Mouse (Mus musculus) heart, embryonic 11.5 days (tissue): ENCODE data around the gene Rgs7. TPM values are rescaled to one million over a fixed set of nuclear protein-coding genes. Genes with fewer than 3 reads are reported as not detected.

Experiments
- ATAC-seq: fragments of 200-750 bp; cut with Nextera tagmentation; replicated peaks from 2 replicates; pipeline ENCODE4 v1.8.0; 2017; ENCODE audit warnings: moderate library complexity; ENCODE audit not compliant: insufficient number of reproducible peaks, low FRiP score, low TSS enrichment
- H3K27ac ChIP-seq: fragments of 300-500 bp; sonication (generic); 2 replicates; pipeline ENCODE4 v1.5.1; 2014; ENCODE audit warnings: mild to moderate bottlenecking, low read depth, low read length
- H3K27me3 ChIP-seq: fragments of 300-500 bp; sonication (generic); 2 replicates; pipeline ENCODE4 v1.6.1; 2014; ENCODE audit warnings: mild to moderate bottlenecking, low read length, mixed read lengths; ENCODE audit not compliant: control insufficient read depth, insufficient read depth
- H3K36me3 ChIP-seq: fragments of 300-500 bp; sonication (generic); 2 replicates; pipeline ENCODE4 v1.6.1; 2014; ENCODE audit warnings: mild to moderate bottlenecking, low read length, moderate library complexity, mixed read lengths; ENCODE audit not compliant: control insufficient read depth, insufficient read depth
- H3K4me1 ChIP-seq: fragments of 300-500 bp; sonication (generic); 2 replicates; pipeline ENCODE4 v1.6.1; 2014; ENCODE audit warnings: low read length; ENCODE audit not compliant: control insufficient read depth, insufficient read depth
- H3K4me2 ChIP-seq: fragments of 300-500 bp; sonication (generic); 2 replicates; pipeline ENCODE4 v1.6.1; 2014; ENCODE audit warnings: mild to moderate bottlenecking, moderate library complexity
- H3K4me3 ChIP-seq: fragments of 300-500 bp; sonication (generic); 2 replicates; pipeline ENCODE4 v1.5.1; 2014; ENCODE audit warnings: low read depth, low read length
- H3K9ac ChIP-seq: fragments of 300-500 bp; sonication (generic); 2 replicates; pipeline ENCODE4 v1.6.1; 2014; ENCODE audit warnings: mild to moderate bottlenecking, low read depth, low read length, moderate library complexity
- H3K9me3 ChIP-seq: fragments of 300-500 bp; sonication (generic); replicated peaks from 2 replicates; pipeline ENCODE4 v1.6.1; 2016; ENCODE audit warnings: low read length; ENCODE audit not compliant: control insufficient read depth
- WGBS: fragments of 180-500 bp; shearing (Covaris S2); extraction: QIAGEN DNeasy Blood & Tissue Kit; methylation state at CpG from one replicate; pipeline ENCODE4 v1.1.7; 2014; ENCODE audit not compliant: insufficient replicate concordance; 5-methylcytosine and 5-hydroxymethylcytosine counted together
- polyA plus RNA-seq: library from polyadenylated mRNA; unstranded; fragments of >200 nt; fragmentation: Nextera tagmentation; extraction: Ambion mirVana; gene quantifications from 2 replicates; pipeline ENCODE4 v1.2.1, GENCODE M21; 2014

The Rgs7 gene
- polyA plus RNA-seq, 1 experiment from 2014 or later: 0.57 TPM

DNA sequence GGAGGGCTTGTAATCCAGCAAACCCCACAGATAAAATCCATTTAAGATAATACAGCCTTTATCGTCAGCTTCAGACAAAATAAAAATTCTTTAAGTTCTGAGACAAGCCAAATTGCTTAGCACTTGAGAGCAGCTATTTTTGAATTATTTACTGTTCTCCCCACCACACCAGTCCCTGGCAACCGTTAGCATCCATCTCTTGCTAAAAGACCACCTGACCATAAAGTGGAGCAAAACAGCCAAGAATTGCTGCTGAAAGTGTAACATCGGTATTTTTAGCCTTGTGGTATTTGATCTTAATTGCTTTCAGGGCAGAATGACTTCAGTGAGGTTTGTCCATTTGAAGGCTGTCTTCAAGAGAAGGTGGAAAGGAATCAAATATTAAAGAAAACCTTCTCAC is 237.1 kb downstream of the Rgs7 start:
- Histone ChIP-seq H3K27me3 (no peaks in the 10 kb centered on the region), H3K4me2 (no peak overlapping the region), H3K27ac (no peak overlapping the region), H3K9ac (no peak overlapping the region), H3K4me1 (no peaks in the 10 kb centered on the region), H3K36me3 (no peaks in the 10 kb centered on the region), H3K9me3 (no peaks in the 10 kb centered on the region), H3K4me3 (no peak overlapping the region)
- ATAC-seq: no peak
- WGBS: 49% methylated on average over 3 of the region's 3 CpGs

DNA sequence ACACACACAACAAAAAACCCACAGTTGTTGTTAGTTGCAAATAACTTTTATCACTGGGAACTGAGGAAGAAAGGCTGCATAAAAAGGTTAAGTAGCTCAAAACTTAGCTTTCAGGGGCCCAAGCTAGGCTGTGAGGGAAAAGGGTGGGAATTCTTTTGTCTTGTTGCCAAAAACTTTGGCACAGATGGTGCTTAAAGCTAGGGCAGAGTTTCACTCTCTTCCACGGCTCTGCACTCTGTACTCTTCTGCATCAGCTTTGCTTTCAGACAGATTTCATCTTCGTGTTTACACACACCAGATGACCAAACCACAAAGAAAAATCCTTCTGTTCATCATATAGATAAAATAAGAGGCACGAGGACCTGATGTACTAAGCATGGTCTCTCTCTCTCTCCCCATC is 237.6 kb downstream of the Rgs7 start:
- Histone ChIP-seq H3K4me3 (no peak overlapping the region), H3K4me1 (no peaks in the 10 kb centered on the region), H3K9me3 (no peaks in the 10 kb centered on the region), H3K9ac (no peak overlapping the region), H3K27me3 (no peaks in the 10 kb centered on the region), H3K4me2 (no peak overlapping the region), H3K36me3 (no peaks in the 10 kb centered on the region), H3K27ac (no peak overlapping the region)
- no peak for ATAC-seq
- 40% methylated on average over 3 of the region's 3 CpGs for WGBS

DNA sequence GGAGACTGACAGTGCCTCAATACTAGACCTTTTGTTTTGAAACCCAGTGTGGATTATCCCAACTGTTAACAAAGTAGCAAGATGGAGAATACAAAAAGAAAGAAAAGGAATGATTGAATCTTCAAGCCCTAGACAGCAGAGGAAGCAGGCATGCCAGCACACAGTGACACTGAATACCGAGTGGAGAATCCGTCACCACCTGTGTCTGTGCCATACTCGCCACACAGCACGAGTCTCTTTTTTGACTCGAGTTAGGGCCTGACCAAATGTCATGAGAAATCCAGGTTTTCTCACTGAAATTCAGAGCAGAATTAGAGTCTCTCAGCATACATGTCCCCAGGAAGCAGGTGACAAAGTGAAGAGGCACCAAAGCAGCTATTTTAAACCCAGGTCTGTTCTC is 250.2 kb downstream of the Rgs7 start:
- H3K4me1 ChIP-seq: no peaks in the 10 kb centered on the region
- no peak overlapping the region for H3K4me2 ChIP-seq
- no peak overlapping the region for H3K27ac ChIP-seq
- no peaks in the 10 kb centered on the region for H3K36me3 ChIP-seq
- no peak overlapping the region for H3K4me3 ChIP-seq
- ATAC-seq: no peak
- H3K9ac ChIP-seq: no peak overlapping the region
- no peaks in the 10 kb centered on the region for H3K9me3 ChIP-seq
- WGBS: 66% methylated on average over 5 of the region's 5 CpGs
- no peaks in the 10 kb centered on the region for H3K27me3 ChIP-seq

DNA sequence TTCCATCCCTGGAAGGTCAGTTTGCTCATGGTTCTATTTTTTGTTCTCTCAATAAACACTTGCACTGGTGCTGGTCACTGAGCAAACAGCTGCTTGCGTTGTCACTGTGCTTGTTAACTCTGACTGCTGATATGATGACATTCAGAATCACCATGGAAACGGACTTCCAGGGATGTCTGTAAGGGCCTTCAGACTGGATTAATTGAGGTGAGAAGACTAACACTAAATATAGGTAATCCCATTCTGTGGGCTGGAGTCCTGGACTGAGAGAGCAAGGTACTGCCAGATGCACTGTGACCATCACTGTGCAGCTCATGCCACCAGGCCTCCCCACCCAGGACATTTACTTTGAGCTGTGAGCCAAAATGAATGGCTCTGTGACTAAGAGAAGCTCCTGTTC is 252.2 kb downstream of the Rgs7 start:
- Histone ChIP-seq H3K27ac (no peak overlapping the region), H3K9ac (no peak overlapping the region), H3K4me3 (no peak overlapping the region), H3K4me1 (no peaks in the 10 kb centered on the region), H3K9me3 (no peaks in the 10 kb centered on the region), H3K4me2 (no peak overlapping the region), H3K36me3 (no peaks in the 10 kb centered on the region), H3K27me3 (no peaks in the 10 kb centered on the region)
- WGBS: 54% methylated on average over 2 of the region's 2 CpGs
- no peak for ATAC-seq

DNA sequence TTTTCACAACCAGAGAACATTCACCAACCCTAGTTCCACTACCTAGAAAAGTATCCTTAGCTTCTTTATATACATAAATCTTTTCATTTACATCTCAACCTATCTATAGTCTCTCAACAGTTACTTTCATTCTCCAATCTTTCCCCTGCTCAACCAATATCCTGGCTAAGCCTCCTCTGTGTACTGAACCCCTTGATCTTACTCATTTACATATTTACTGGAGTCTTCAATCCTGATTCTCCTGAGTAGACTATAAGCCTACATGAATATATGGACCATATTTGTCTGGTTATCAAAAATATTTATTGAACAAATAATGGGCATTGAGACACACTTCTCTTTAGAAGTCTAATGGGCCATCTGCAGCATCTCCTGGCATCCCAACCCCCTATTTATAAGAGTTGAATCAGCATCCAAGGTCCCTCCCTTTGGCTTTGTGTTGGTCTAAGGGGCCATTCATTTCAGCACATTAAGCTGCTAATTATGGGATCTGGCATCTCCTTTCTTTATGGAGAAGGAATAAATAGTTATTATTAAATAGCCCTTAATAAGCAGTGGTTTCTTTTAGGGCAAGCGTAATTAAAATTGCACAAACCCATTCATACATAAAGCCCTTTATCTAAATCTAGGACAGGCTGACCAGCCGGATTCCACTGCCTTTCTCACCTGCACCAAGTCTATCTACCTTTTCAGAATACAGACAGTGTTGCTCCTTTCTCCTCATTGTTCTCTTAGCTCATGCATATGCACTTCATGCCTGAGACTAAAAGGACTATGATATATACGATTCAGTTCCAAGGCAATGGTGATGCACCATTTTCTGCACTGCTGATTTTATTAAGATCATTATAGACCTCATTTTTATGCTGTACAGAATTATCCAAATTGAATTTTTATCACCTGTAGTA is 270.5 kb downstream of the Rgs7 start:
- Histone ChIP-seq H3K4me2 (no peak overlapping the region), H3K9ac (no peak overlapping the region), H3K4me3 (no peak overlapping the region), H3K27ac (no peak overlapping the region), H3K4me1 (no peaks in the 10 kb centered on the region), H3K9me3 (no peaks in the 10 kb centered on the region), H3K36me3 (no peaks in the 10 kb centered on the region), H3K27me3 (no peaks in the 10 kb centered on the region)
- no peak for ATAC-seq
- 73% methylated on average over 3 of the region's 3 CpGs for WGBS

DNA sequence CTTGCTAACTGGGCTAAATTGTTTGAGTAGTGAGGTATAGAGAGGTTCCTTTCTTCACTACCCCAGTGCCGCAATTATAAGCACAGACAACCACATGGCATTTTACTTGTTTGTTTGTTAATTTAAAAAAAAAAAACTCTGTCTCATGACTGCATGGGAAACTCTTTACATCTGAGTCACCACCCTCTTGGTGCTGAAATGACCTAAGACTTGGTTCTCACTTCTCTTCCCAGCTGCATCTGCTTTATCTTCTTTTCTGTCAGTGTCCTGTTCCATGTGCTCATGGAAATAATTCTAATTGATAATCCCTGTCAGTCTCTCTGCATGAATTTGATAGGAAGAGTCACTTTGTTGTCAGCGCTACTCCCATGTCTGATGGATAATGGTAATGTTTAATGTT is 272.7 kb downstream of the Rgs7 start:
- ATAC-seq: no peak
- 69% methylated on average over 2 of the region's 2 CpGs for WGBS
- H3K27me3 ChIP-seq: no peaks in the 10 kb centered on the region
- H3K4me1 ChIP-seq: no peaks in the 10 kb centered on the region
- H3K4me2 ChIP-seq: no peak overlapping the region
- no peak overlapping the region for H3K9ac ChIP-seq
- no peak overlapping the region for H3K4me3 ChIP-seq
- H3K27ac ChIP-seq: no peak overlapping the region
- H3K36me3 ChIP-seq: no peaks in the 10 kb centered on the region
- H3K9me3 ChIP-seq: no peaks in the 10 kb centered on the region

DNA sequence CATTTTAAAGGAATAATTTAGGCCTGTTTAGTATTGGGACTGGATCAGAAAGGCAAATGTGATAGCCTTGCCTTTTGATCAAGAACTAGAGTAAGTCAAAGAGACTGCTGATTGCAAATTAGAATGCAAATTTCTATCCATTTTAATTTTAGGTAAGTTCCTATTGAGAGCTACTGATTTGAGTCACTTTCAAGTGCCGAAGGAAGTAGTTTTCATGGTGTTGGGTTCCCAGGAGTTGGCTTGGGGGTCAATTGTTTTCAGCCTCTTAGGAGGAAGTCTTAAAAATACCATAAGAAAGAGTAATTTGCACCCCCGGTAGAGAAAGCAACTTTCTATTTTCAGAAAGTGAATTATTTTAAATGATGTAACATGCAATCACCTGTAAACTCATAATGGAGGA is 285.3 kb downstream of the Rgs7 start:
- H3K9me3 ChIP-seq: no peaks in the 10 kb centered on the region
- no peak for ATAC-seq
- no peak overlapping the region for H3K9ac ChIP-seq
- no peak overlapping the region for H3K27ac ChIP-seq
- no peak overlapping the region for H3K4me3 ChIP-seq
- 73% methylated on average over 2 of the region's 2 CpGs for WGBS
- no peaks in the 10 kb centered on the region for H3K4me1 ChIP-seq
- no peak overlapping the region for H3K4me2 ChIP-seq
- H3K36me3 ChIP-seq: no peaks in the 10 kb centered on the region
- no peaks in the 10 kb centered on the region for H3K27me3 ChIP-seq

DNA sequence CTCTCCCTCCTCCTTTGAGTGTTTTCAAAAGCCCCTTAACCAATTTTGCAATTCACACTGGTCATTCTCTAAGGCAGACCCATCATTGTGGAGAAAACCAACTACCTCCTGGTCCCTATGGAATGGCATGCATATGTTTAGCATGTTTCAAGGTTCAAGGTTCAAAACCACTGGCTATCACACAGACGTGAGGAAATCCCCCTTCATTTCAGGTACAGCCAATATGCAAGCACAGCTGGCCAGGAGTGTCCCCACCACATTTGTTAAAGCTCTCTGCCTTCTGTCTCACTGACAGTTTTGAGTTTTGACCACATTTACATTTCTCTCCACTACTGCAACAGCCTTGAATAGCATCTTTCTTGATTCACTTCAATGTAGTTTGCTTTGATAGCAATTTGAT is 286.7 kb downstream of the Rgs7 start:
- no peaks in the 10 kb centered on the region for H3K36me3 ChIP-seq
- no peak overlapping the region for H3K9ac ChIP-seq
- H3K4me2 ChIP-seq: no peak overlapping the region
- no peak overlapping the region for H3K27ac ChIP-seq
- no peaks in the 10 kb centered on the region for H3K27me3 ChIP-seq
- 66% methylated on average over 1 of the region's 1 CpGs for WGBS
- H3K4me1 ChIP-seq: no peaks in the 10 kb centered on the region
- no peak for ATAC-seq
- no peak overlapping the region for H3K4me3 ChIP-seq
- H3K9me3 ChIP-seq: no peaks in the 10 kb centered on the region

DNA sequence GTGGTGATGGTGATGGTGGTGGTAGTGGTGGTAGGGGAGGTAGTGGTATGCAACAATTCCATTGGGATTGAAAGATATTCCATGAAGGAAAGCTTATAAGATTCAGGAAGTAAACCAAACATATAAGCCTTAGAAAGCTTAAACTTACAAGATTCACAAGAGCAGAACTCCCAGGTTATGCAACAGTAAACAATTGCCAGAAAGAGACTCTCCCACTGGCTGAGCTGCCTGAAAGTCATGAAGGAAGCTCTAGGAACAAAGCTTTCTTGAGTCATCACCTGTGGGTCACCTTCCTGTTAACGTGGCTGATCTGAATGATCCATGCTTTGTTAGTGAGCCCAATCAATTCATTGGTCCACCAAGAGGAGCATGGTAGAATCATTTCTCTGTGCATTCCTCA is 288.8 kb downstream of the Rgs7 start:
- WGBS: 63% methylated on average over 1 of the region's 1 CpGs
- H3K4me2 ChIP-seq: no peak overlapping the region
- ATAC-seq: no peak

More for the DNA sequence above, 288.8 kb downstream of the Rgs7 start:
- Histone ChIP-seq H3K9ac (no peak overlapping the region), H3K36me3 (no peaks in the 10 kb centered on the region), H3K4me1 (no peaks in the 10 kb centered on the region), H3K9me3 (no peaks in the 10 kb centered on the region), H3K27ac (no peak overlapping the region), H3K4me3 (no peak overlapping the region), H3K27me3 (no peaks in the 10 kb centered on the region)
